Mouse (Mus musculus) central nervous system, embryonic 11.5 days (tissue): ENCODE measurements around the gene Nacad. TPM values are rescaled to one million over a fixed set of nuclear protein-coding genes. Genes with fewer than 3 reads are reported as not detected.

Experiments used
- polyA plus RNA-seq: library from polyadenylated mRNA; depleted of rRNA; stranded (reverse); fragments of >200 nt; gene quantifications from 2 replicates; pipeline ENCODE4 v1.2.3, GENCODE M21; 2012; rRNA removed

Nacad gene
- polyA plus RNA-seq: 34.7 and 73.7 TPM in 2 replicates

GRCm38 (mm10) chr11:6605491-6606399, at the start of gene Nacad:
Gene Nacad (minus strand): TSS chr11:6606053.

GRCm38 (mm10) chr11:6638537-6638936, 32.7 kb upstream of the Nacad start, which contains the start of gene Wap:
Gene Wap (minus strand): TSS chr11:6638637.

GRCm38 (mm10) chr11:6625478-6626387, 19.9 kb upstream of the Nacad start, which contains the start of gene Tbrg4:
Gene Tbrg4 (minus strand): TSS chr11:6626067.

Other genes with a start within 250 kb of the Nacad start
- gene Zmiz2, start 217.0 kb downstream of the Nacad start, polyA plus RNA-seq: 42.8 and 57.0 TPM in 2 replicates
- gene Ppia, start 190.6 kb downstream of the Nacad start, polyA plus RNA-seq: 3,603 and 3,967 TPM in 2 replicates
- 491 and 846 TPM in 2 replicates for gene H2afv, start 161.6 kb downstream of the Nacad start, polyA plus RNA-seq
- 14.3 and 20.2 TPM in 2 replicates for gene Purb, start 130.1 kb downstream of the Nacad start, polyA plus RNA-seq
- 1.1 TPM in 2 replicates for gene Myo1g, start 85.1 kb downstream of the Nacad start, polyA plus RNA-seq
- gene Ccm2, start 59.2 kb downstream of the Nacad start, polyA plus RNA-seq: 49.6 and 82.5 TPM in 2 replicates
- 96.0 and 96.3 TPM in 2 replicates for gene Tbrg4, start 20.0 kb upstream of the Nacad start, polyA plus RNA-seq
- not detected in 2 replicates for gene Wap, start 32.6 kb upstream of the Nacad start, polyA plus RNA-seq
- gene Ramp3, start 52.5 kb upstream of the Nacad start, polyA plus RNA-seq: 3.4 and 7.6 TPM in 2 replicates
- gene Gm11983, start 231.6 kb upstream of the Nacad start, polyA plus RNA-seq: not detected in 2 replicates